ENCODE assay signal across 9 mouse cellular contexts in genomic region chr3:122184109-122184508, GRCm38 (mm10).
DNase-seq lines count a peak whose midpoint lies in the region; ATAC-seq and TF ChIP-seq lines count a peak whose summit lies in the region.
"Had no signal": no experiment of that assay in that cellular context is flagged by ENCODE, and none has a peak within 500 bp of the region (broad histone marks: within the 10 kb centered on the region; RNA-seq: fewer than 3 reads in every experiment).

No protein-coding gene starts in this region.

- no peak for ATAC-seq in kidney, postnatal 0 days (replicated peaks; ENCODE audit: low FRiP score, low read depth)
- ATAC-seq in lung, embryonic 14.5 days (ENCODE audit: insufficient read depth), result no peak

- no peaks in the 10 kb centered on the region for H3K36me3 ChIP-seq in kidney, postnatal 0 days (ENCODE audit: insufficient read depth, low read length)
- H3K36me3 ChIP-seq in lung, embryonic 14.5 days (ENCODE audit: insufficient read depth), result no peaks in the 10 kb centered on the region
- H3K36me3 ChIP-seq: neural tube, embryonic 13.5 days had no signal

- H3K27ac ChIP-seq in kidney, postnatal 0 days, result no peak overlapping the region
- H3K27ac ChIP-seq in lung, embryonic 14.5 days (ENCODE audit: low read depth), result no peak overlapping the region
- H3K27ac ChIP-seq: neural tube, embryonic 13.5 days had no signal

- no peaks in the 10 kb centered on the region for H3K4me1 ChIP-seq in kidney, postnatal 0 days (replicated peaks; ENCODE audit: insufficient read depth, low read length)
- H3K4me1 ChIP-seq in lung, embryonic 14.5 days (ENCODE audit: insufficient read depth), result no peaks in the 10 kb centered on the region
- H3K4me1 ChIP-seq: neural tube, embryonic 13.5 days had no signal

- TF ChIP-seq CTCF in kidney, postnatal 0 days (IDR thresholded peaks at IDR 0.05; ENCODE audit: low read depth), result peak; percentile 56
- TF ChIP-seq CTCF in lung, embryonic 14.5 days (IDR thresholded peaks at IDR 0.05; ENCODE audit: low read depth), result peak; percentile 50

- no peaks in the 10 kb centered on the region for H3K9me3 ChIP-seq in kidney, postnatal 0 days (replicated peaks; ENCODE audit: low read length)
- H3K9me3 ChIP-seq in lung, embryonic 14.5 days (ENCODE audit: low read depth, low read length), result no peaks in the 10 kb centered on the region
- H3K9me3 ChIP-seq: neural tube, embryonic 13.5 days had no signal

- no peak overlapping the region for H3K4me3 ChIP-seq in kidney, postnatal 0 days (replicated peaks; ENCODE audit: low read depth, low read length)
- no peak overlapping the region for H3K4me3 ChIP-seq in lung, embryonic 14.5 days (ENCODE audit: low read depth, low read length)
- H3K4me3 ChIP-seq: neural tube, embryonic 13.5 days had no signal

- no peak overlapping the region for H3K4me2 ChIP-seq in kidney, postnatal 0 days (ENCODE audit: low read length)
- no peak overlapping the region for H3K4me2 ChIP-seq in lung, embryonic 14.5 days
- H3K4me2 ChIP-seq: neural tube, embryonic 13.5 days had no signal

- no peak for DNase-seq in kidney, postnatal 0 days (ENCODE audit: low spot score)
- no peak for DNase-seq in kidney, postnatal 10 days
- peak; percentile 30 for DNase-seq in NIH3T3 (ENCODE audit: low read depth)
- DNase-seq in adrenal gland, postnatal 14 days, result peak; percentile 54
- DNase-seq in lung, embryonic 14.5 days, result peak; percentile 32
- no peak for DNase-seq in layer of hippocampus, adult 11-12 months (ENCODE audit: low spot score)
- no peak for DNase-seq in urinary bladder, postnatal 10 days (ENCODE audit: low spot score)
- DNase-seq: cerebellum, postnatal 25 days had no signal

- 68% methylated on average over 11 of the region's 11 CpGs for WGBS in kidney, postnatal 0 days
- WGBS in lung, embryonic 14.5 days, result 58% methylated on average over 11 of the region's 11 CpGs

- no peaks in the 10 kb centered on the region for H3K27me3 ChIP-seq in kidney, postnatal 0 days (ENCODE audit: insufficient read depth, low read length)
- no peaks in the 10 kb centered on the region for H3K27me3 ChIP-seq in lung, embryonic 14.5 days (ENCODE audit: insufficient read depth, low read length)
- H3K27me3 ChIP-seq: neural tube, embryonic 13.5 days had no signal

- no peak overlapping the region for H3K9ac ChIP-seq in kidney, postnatal 0 days (ENCODE audit: low read depth, low read length)
- no peak overlapping the region for H3K9ac ChIP-seq in lung, embryonic 14.5 days
- H3K9ac ChIP-seq: neural tube, embryonic 13.5 days had no signal

Comparison
In these comparisons a context has a peak if more than half of its experiments do, and no peak if none do; other contexts are left out.
1. DNase-seq: peak in NIH3T3 (single experiment), adrenal gland, postnatal 14 days (single experiment) and lung, embryonic 14.5 days (single experiment); none in kidney, postnatal 0 days (single experiment), kidney, postnatal 10 days (single experiment), layer of hippocampus, adult 11-12 months (single experiment) and urinary bladder, postnatal 10 days (single experiment).